Mouse (Mus musculus) megakaryocyte, embryonic 14.5 days (primary cell): ENCODE measurements around the gene Slc17a4. TPM values are rescaled to one million over a fixed set of nuclear protein-coding genes. Genes with fewer than 3 reads are reported as not detected.
A peak's percentile ranks its signal among the peaks of the same experiment; 100 is the strongest.

Experiments
- H3K27me3 ChIP-seq: replicated peaks from 2 replicates; pipeline ENCODE3; 2012; ENCODE audit warnings: inconsistent platforms
- H3K36me3 ChIP-seq: replicated peaks from 2 replicates; pipeline ENCODE3; 2012; ENCODE audit warnings: low read length, inconsistent platforms, mixed read lengths
- H3K4me1 ChIP-seq: 2 replicates; pipeline ENCODE4 v1.6.1; 2012; ENCODE audit warnings: inconsistent platforms
- H3K4me3 ChIP-seq: replicated peaks from 2 replicates; pipeline ENCODE3; 2012; ENCODE audit warnings: moderate library complexity, mild to moderate bottlenecking, inconsistent platforms
- H3K9me3 ChIP-seq: 2 replicates; pipeline ENCODE4 v1.6.1; 2012; ENCODE audit warnings: inconsistent platforms
- FLI1 ChIP-seq: IDR thresholded peaks from 2 replicates; pipeline ENCODE4 v1.6.1; 2012; ENCODE audit warnings: low read length, inconsistent platforms, mixed read lengths
- GATA1 ChIP-seq: IDR thresholded peaks from 3 replicates; pipeline ENCODE4 v1.6.1; 2012; ENCODE audit warnings: mixed read lengths, low read length, inconsistent platforms, borderline replicate concordance
- polyA plus RNA-seq: library from polyadenylated mRNA; stranded (reverse); fragments of >175 nt; gene quantifications from 2 replicates; pipeline ENCODE4 v1.2.3, GENCODE M21; 2012; ENCODE audit warnings: low replicate concordance; ENCODE audit not compliant: insufficient read depth

The Slc17a4 gene
- polyA plus RNA-seq = not detected in 2 replicates

DNA sequence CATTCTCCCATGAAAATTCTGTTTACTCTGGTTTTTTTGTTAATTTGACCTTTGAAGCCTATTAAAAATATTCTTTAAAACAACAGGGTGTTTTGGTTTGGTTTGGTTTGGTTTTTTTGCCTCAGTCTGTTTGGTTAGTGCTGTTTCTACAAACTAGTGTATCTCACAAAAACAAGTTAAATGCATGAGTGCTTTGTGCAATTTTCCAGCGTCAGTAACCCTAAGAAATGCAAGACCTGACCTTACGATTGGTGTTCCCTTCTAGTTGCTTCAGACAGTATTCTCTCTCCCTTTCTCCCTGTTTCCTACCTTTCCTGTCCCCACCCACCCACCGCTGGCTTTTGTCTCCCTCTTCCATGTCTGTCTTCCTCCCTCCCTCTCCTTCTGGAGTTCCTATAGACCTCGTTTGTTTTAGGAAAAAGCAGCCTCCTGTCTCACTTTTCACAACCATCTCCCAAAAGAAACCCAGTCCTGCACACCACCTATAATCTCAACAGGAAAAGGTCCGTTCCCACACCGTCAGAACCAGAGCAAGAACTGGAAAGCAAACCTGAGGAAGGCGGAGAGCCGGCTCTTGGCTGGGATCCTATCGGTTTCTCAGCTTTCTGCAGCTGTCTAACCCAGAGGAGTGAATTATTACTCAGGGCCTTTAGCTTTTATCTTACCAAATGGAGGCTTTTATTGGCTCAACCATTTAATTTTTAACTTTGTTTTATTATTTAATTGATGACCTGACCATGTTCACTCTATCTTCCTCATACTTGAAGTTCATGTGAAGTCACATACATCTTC, at the start of gene Slc17a4:
TSS of gene Slc17a4 (minus strand) at position 634 of the 792 bp plus-strand sequence.
- peak within 1 kb of the TSS; percentile 51 for H3K4me3 ChIP-seq
- TF ChIP-seq GATA1 (no peak), FLI1 (no peak)
- peaks cover 79% of the 10 kb centered on the region for H3K4me1 ChIP-seq
- H3K27me3 ChIP-seq = no peaks in the 10 kb centered on the region
- no peaks in the 10 kb centered on the region for H3K9me3 ChIP-seq
- no peaks in the 10 kb centered on the region for H3K36me3 ChIP-seq

DNA sequence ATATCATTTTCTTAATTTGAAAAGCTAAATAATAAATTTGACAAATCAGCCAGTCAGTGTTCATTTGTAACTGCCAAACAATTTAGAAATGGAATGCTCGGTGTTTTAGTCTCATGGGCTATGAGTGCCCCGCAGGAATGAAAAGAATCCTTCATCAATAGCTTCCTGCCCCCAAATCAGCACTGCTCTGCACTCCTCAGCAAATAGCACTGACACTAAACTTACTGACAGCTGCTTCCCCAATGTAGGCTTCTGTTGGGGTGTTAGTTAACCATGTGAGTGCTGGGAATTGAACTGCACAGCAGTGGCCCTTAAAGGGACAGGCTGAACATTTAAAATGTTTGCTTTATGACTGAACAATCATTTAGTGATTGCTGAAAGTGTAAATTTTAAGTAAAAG, 45.0 kb upstream of the Slc17a4 start:
- H3K4me3 ChIP-seq = no peak overlapping the region
- no peaks in the 10 kb centered on the region for H3K36me3 ChIP-seq
- peaks cover 7% of the 10 kb centered on the region for H3K9me3 ChIP-seq
- TF ChIP-seq FLI1 (no peak), GATA1 (no peak)
- H3K4me1 ChIP-seq = peaks cover 11% of the 10 kb centered on the region
- peaks cover 4% of the 10 kb centered on the region for H3K27me3 ChIP-seq

DNA sequence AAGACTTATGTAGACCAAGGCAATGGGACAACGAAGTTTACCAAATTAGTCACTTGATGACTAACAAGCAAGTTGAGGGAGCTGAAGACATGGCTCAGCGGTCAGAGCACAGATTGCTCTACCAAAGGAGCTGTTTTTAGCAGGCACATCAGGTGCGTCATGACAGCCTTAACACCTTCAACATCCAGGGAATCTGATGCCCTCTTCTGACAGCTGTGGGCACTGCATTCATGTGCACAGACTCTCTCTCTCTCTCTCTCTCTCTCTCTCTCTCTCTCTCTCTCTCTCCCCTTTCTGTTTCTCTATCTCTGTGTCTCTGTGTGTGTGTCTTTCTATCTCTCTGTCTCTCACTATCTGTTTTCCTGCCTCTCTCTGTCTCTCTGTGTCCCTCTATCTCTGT, 36.1 kb upstream of the Slc17a4 start:
- TF ChIP-seq GATA1 (no peak), FLI1 (no peak)
- no peaks in the 10 kb centered on the region for H3K9me3 ChIP-seq
- no peak overlapping the region for H3K4me3 ChIP-seq
- H3K27me3 ChIP-seq = peaks cover 33% of the 10 kb centered on the region
- H3K36me3 ChIP-seq = no peaks in the 10 kb centered on the region
- peaks cover 3% of the 10 kb centered on the region; the same call in 1 of the 2 replicates for H3K4me1 ChIP-seq

DNA sequence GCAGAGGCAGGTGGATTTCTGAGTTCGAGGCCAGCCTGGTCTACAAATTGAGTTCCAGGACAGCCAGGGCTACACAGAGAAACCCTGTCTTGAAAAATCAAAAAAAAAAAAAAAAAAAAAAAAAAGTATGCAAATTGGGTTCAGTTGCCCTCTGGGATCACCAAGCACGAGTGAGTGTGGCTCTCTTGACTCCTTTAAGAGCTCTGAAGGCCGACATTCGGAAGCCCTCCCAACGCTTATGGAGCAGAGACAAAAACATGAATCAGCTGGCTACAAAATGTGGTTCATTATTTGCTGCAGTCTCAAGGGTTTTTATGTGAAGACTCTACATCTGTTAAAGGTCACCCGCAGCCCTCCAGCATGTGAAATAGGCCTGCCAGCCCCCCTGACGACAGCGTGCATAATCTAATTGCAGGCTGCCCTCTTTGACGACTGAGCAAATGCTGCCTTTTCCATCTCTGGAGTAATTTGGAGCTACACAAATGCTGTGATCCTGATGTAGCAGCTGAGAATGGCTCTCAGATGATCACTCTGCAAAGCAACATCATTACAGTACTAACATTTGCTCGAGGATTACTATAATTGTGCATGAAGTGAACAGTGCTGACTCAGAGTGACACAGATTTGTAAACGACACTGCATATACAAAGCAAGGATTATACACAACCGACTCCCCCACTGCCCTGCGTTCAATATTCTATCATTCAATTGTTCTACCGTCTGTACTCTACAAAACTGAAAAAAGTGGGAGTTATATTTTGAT, 34.9 kb upstream of the Slc17a4 start:
- H3K36me3 ChIP-seq = no peaks in the 10 kb centered on the region
- peaks cover 36% of the 10 kb centered on the region for H3K27me3 ChIP-seq
- H3K9me3 ChIP-seq = no peaks in the 10 kb centered on the region
- no peak for TF ChIP-seq GATA1
- no peak for TF ChIP-seq FLI1
- H3K4me1 ChIP-seq = peaks cover 3% of the 10 kb centered on the region; the same call in 1 of the 2 replicates
- H3K4me3 ChIP-seq = no peak overlapping the region

DNA sequence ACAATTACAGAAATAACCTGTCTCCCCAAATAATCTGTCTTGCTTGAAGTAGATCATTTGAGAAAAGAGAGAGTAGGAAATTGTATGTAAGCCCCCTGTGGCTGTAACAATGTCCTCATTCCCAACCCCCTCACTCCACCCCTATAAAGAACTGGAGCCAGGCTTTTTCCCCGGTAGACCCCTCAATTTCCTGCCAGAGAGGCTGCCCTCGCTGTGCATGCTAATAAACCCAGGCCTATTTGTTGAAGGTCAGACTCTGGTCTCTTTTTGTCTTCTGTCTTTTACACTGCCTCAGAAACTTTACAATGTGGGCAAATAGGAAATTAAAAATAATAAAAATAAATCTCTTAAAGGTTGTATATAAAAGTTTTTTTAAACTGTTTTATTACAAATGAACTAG, 31.4 kb upstream of the Slc17a4 start:
- Histone ChIP-seq H3K4me1 (peaks cover 10% of the 10 kb centered on the region), H3K36me3 (no peaks in the 10 kb centered on the region), H3K9me3 (no peaks in the 10 kb centered on the region), H3K4me3 (no peak overlapping the region), H3K27me3 (peaks cover 33% of the 10 kb centered on the region)
- TF ChIP-seq GATA1 (no peak), FLI1 (no peak)

DNA sequence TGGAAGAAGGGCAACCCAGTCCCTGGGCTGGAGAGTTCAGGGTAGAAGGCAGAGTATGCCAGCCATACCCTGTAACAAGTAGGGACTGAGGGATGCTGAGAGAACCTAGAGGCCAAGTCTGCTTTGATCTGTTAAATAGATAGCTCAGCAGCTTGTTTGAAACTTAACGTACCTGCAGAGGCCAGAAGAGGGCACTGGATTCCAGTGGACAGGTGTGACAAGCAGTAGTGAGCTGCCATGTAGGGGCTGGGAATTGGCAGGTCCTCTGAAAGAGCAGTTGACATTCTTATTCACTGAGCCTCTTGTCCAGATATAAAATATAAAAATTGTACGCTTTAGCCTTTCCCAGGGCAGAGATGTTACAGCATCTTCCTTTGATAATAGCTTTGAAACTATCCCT, 28.1 kb upstream of the Slc17a4 start:
- Histone ChIP-seq H3K9me3 (no peaks in the 10 kb centered on the region), H3K36me3 (no peaks in the 10 kb centered on the region), H3K4me3 (no peak overlapping the region), H3K27me3 (peaks cover 17% of the 10 kb centered on the region), H3K4me1 (peaks cover 10% of the 10 kb centered on the region)
- TF ChIP-seq GATA1 (no peak), FLI1 (no peak)

DNA sequence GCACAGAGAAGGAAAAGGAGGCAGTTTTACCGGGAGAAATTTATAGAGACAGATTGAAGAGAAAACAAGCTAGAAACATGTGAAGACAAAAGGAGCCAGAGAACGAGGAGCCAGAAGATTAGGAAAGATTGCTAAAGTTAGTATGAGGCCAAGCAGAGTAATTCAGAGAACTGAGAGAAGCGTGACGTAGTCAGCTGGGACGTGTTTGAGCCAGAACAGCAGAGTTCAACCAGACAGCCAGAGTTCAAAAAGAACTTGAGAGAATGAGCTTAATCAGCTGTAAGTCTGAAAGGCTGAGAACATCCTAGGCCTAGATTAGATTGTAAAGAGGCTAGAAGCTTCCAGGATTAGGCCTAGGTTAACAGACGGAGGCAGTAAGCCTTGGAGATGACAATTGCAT, 25.5 kb upstream of the Slc17a4 start:
- Histone ChIP-seq H3K4me1 (peaks cover 10% of the 10 kb centered on the region), H3K4me3 (no peak overlapping the region), H3K27me3 (peaks cover 7% of the 10 kb centered on the region), H3K9me3 (no peaks in the 10 kb centered on the region), H3K36me3 (no peaks in the 10 kb centered on the region)
- TF ChIP-seq GATA1 (no peak), FLI1 (no peak)

DNA sequence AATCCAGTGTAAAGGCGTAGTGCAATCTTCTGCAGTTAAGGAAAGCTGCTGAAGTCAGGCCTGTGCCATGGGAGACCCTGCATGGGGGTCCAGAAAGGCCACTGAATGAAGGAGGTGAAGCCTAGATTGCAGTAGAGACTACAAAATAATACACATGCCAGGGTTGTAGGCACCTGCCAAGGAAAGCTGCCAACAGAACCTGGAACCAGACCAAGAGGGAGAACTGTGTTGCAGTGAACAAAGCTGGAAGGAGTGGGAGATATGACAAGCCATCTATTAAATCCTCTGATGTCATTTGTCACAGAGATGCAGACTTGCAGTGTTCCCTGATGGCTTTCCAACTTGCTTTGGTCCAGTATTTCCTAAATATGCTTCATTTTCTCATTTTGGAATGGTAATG, 23.9 kb upstream of the Slc17a4 start:
- H3K9me3 ChIP-seq = peaks cover 10% of the 10 kb centered on the region
- TF ChIP-seq FLI1 (no peak), GATA1 (no peak)
- no peak overlapping the region for H3K4me3 ChIP-seq
- H3K4me1 ChIP-seq = peaks cover 3% of the 10 kb centered on the region
- H3K36me3 ChIP-seq = no peaks in the 10 kb centered on the region
- peaks cover 8% of the 10 kb centered on the region for H3K27me3 ChIP-seq

DNA sequence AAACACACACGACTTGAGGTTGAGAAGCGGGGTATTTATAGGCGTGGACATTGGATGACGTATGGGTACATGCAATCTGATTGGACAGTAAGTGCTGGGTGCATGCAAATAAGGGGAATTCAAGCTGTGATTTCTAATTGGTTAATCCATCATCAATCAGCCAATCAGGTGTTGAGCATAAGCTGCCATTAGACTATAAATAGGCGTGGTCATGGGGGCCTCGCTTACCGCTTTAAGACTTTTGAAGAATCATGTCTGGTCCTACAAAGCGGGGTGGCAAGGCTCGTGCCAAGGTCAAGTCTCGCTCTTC, 19.4 kb upstream of the Slc17a4 start, which contains the start of gene Hist1h2aa:
TSS of gene Hist1h2aa (plus strand) at position 252 of the 310 bp plus-strand sequence.
- Histone ChIP-seq H3K9me3 (peaks cover 13% of the 10 kb centered on the region), H3K36me3 (no peaks in the 10 kb centered on the region), H3K4me1 (no peaks in the 10 kb centered on the region), H3K27me3 (peaks cover 4% of the 10 kb centered on the region), H3K4me3 (no peak within 1 kb of the TSS)
- TF ChIP-seq GATA1 (no peak), FLI1 (no peak)

DNA sequence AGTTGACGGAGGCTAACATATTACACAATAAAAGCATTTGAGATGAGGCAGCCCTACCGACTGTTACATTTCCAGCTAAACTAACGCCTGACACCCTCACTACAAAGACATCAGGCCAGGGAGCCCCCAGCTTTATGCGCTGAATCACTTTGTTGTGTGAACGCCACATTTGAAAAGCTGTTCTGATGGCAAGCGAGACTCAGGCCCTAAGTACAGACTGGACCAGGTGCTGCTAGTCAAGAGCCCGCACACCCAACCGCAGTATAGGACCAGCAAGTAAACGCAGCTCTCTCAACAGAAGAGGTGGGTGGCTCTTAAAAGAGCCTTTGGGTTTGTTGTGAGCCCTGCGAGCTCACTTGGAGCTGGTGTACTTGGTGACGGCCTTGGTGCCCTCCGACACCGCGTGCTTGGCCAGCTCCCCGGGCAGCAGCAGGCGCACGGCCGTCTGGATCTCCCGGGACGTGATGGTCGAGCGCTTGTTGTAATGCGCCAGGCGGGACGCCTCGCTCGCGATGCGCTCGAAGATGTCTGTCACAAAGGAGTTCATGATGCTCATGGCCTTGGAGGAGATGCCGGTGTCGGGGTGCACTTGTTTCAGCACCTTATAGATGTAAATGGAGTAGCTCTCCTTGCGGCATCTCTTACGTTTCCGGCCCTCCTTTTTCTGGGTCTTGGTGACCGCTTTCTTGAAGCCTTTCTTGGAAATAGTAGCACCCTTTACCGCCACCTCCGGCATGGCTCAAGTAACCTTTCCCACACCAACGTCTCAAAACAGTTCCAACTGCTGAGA, 18.8 kb upstream of the Slc17a4 start, which contains the start of gene Hist1h2ba:
TSS of gene Hist1h2ba (minus strand) at position 736 of the 790 bp plus-strand sequence.
- no peak for TF ChIP-seq FLI1
- TF ChIP-seq GATA1 = no peak

More for the DNA sequence above, 18.8 kb upstream of the Slc17a4 start, which contains the start of gene Hist1h2ba:
- Histone ChIP-seq H3K4me1 (peaks cover under 1% of the 10 kb centered on the region; the same call in 1 of the 2 replicates), H3K36me3 (no peaks in the 10 kb centered on the region), H3K27me3 (peaks cover 4% of the 10 kb centered on the region), H3K9me3 (peaks cover 13% of the 10 kb centered on the region), H3K4me3 (no peak within 1 kb of the TSS)
